Mouse (Mus musculus): ENCODE data around the gene Apoa1. TPM values are rescaled to one million over a fixed set of nuclear protein-coding genes. Genes with fewer than 3 reads are reported as not detected.

Gene Apoa1
- polyA plus RNA-seq, 1 experiment, result 0.22 TPM

GRCm38 (mm10) chr9:46235596-46235648, 7.0 kb downstream of the Apoa1 start, which contains the start of gene Apoc3:
Gene Apoc3, minus strand, starts transcription at chr9:46235636.
- Histone ChIP-seq H3K4me1 (ENCODE audit: control insufficient read depth, insufficient read depth, insufficient read length) (no peaks in the 10 kb centered on the region), H3K4me3 (ENCODE audit: extremely low read depth, insufficient read depth, insufficient read length) (no peak within 1 kb of the TSS), H3K36me3 (ENCODE audit: control insufficient read depth, insufficient read depth, low read length) (no peaks in the 10 kb centered on the region), H3K27ac (ENCODE audit: insufficient read depth, low read length) (no peak within 1 kb of the TSS), H3K27me3 (ENCODE audit: control insufficient read depth, insufficient read depth, low read length) (no peaks in the 10 kb centered on the region)
- no peak for DNase-seq (ENCODE audit: low read depth in 1 of 2, low spot score in 2 of 2)
- TF ChIP-seq POLR2A (IDR thresholded peaks at IDR 0.05; ENCODE audit: low read depth, low read length) (no peak), CTCF (IDR thresholded peaks at IDR 0.05; ENCODE audit: extremely low read depth, insufficient read depth, insufficient read length, insufficient replicate concordance) (no peak)

GRCm38 (mm10) chr9:46235649-46236048, 7.3 kb downstream of the Apoa1 start:
- no peak for DNase-seq (ENCODE audit: low read depth in 1 of 2, low spot score in 2 of 2)
- Histone ChIP-seq H3K4me3 (ENCODE audit: extremely low read depth, insufficient read depth, insufficient read length) (no peak overlapping the region), H3K4me1 (ENCODE audit: control insufficient read depth, insufficient read depth, insufficient read length) (no peaks in the 10 kb centered on the region), H3K27me3 (ENCODE audit: control insufficient read depth, insufficient read depth, low read length) (no peaks in the 10 kb centered on the region), H3K27ac (ENCODE audit: insufficient read depth, low read length) (no peak overlapping the region), H3K36me3 (ENCODE audit: control insufficient read depth, insufficient read depth, low read length) (no peaks in the 10 kb centered on the region)
- TF ChIP-seq CTCF (IDR thresholded peaks at IDR 0.05; ENCODE audit: extremely low read depth, insufficient read depth, insufficient read length, insufficient replicate concordance) (no peak), POLR2A (IDR thresholded peaks at IDR 0.05; ENCODE audit: low read depth, low read length) (no peak)
- 91% methylated on average over 4 of the region's 4 CpGs for WGBS

GRCm38 (mm10) chr9:46238850-46239249, 10.5 kb downstream of the Apoa1 start:
- no peak for DNase-seq (ENCODE audit: low read depth in 1 of 2, low spot score in 2 of 2)
- H3K36me3 ChIP-seq (ENCODE audit: control insufficient read depth, insufficient read depth, low read length), result no peaks in the 10 kb centered on the region
- TF ChIP-seq CTCF (IDR thresholded peaks at IDR 0.05; ENCODE audit: extremely low read depth, insufficient read depth, insufficient read length, insufficient replicate concordance) (no peak), POLR2A (IDR thresholded peaks at IDR 0.05; ENCODE audit: low read depth, low read length) (no peak)
- no peak overlapping the region for H3K27ac ChIP-seq (ENCODE audit: insufficient read depth, low read length)
- no peak overlapping the region for H3K4me3 ChIP-seq (ENCODE audit: extremely low read depth, insufficient read depth, insufficient read length)
- H3K4me1 ChIP-seq (ENCODE audit: control insufficient read depth, insufficient read depth, insufficient read length), result no peaks in the 10 kb centered on the region
- WGBS, result 86% methylated on average over 7 of the region's 7 CpGs
- H3K27me3 ChIP-seq (ENCODE audit: control insufficient read depth, insufficient read depth, low read length), result no peaks in the 10 kb centered on the region

- Histone ChIP-seq H3K36me3 (ENCODE audit: control insufficient read depth, insufficient read depth, low read length) (no peaks in the 10 kb centered on the region), H3K27ac (ENCODE audit: insufficient read depth, low read length) (no peak within 1 kb of the TSS), H3K4me3 (ENCODE audit: extremely low read depth, insufficient read depth, insufficient read length) (no peak within 1 kb of the TSS), H3K27me3 (ENCODE audit: control insufficient read depth, insufficient read depth, low read length) (no peaks in the 10 kb centered on the region), H3K4me1 (ENCODE audit: control insufficient read depth, insufficient read depth, insufficient read length) (no peaks in the 10 kb centered on the region)
- DNase-seq (ENCODE audit: low read depth in 1 of 2, low spot score in 2 of 2), result no peak
- no peak for TF ChIP-seq CTCF (IDR thresholded peaks at IDR 0.05; ENCODE audit: extremely low read depth, insufficient read depth, insufficient read length, insufficient replicate concordance)
- no peak for TF ChIP-seq POLR2A (IDR thresholded peaks at IDR 0.05; ENCODE audit: low read depth, low read length)
- 70% methylated on average over 7 of the region's 7 CpGs for WGBS
These were observed 12.3 kb downstream of the Apoa1 start, which contains the start of gene Apoa4 for GRCm38 (mm10) chr9:46240526-46241153. Gene Apoa4, plus strand, starts transcription at chr9:46240696.

GRCm38 (mm10) chr9:46241818-46242217, 13.4 kb downstream of the Apoa1 start:
- TF ChIP-seq POLR2A (IDR thresholded peaks at IDR 0.05; ENCODE audit: low read depth, low read length), result no peak
- no peak for TF ChIP-seq CTCF (IDR thresholded peaks at IDR 0.05; ENCODE audit: extremely low read depth, insufficient read depth, insufficient read length, insufficient replicate concordance)
- no peak for DNase-seq (ENCODE audit: low read depth in 1 of 2, low spot score in 2 of 2)
- Histone ChIP-seq H3K27ac (ENCODE audit: insufficient read depth, low read length) (no peak overlapping the region), H3K4me3 (ENCODE audit: extremely low read depth, insufficient read depth, insufficient read length) (no peak overlapping the region), H3K4me1 (ENCODE audit: control insufficient read depth, insufficient read depth, insufficient read length) (no peaks in the 10 kb centered on the region), H3K27me3 (ENCODE audit: control insufficient read depth, insufficient read depth, low read length) (no peaks in the 10 kb centered on the region), H3K36me3 (ENCODE audit: control insufficient read depth, insufficient read depth, low read length) (no peaks in the 10 kb centered on the region)
- WGBS, result 85% methylated on average over 2 of the region's 2 CpGs

- 68% methylated on average over 4 of the region's 4 CpGs for WGBS
- Histone ChIP-seq H3K27ac (ENCODE audit: insufficient read depth, low read length) (no peak overlapping the region), H3K4me1 (ENCODE audit: control insufficient read depth, insufficient read depth, insufficient read length) (no peaks in the 10 kb centered on the region), H3K4me3 (ENCODE audit: extremely low read depth, insufficient read depth, insufficient read length) (no peak overlapping the region), H3K36me3 (ENCODE audit: control insufficient read depth, insufficient read depth, low read length) (no peaks in the 10 kb centered on the region), H3K27me3 (ENCODE audit: control insufficient read depth, insufficient read depth, low read length) (no peaks in the 10 kb centered on the region)
- DNase-seq (ENCODE audit: low read depth in 1 of 2, low spot score in 2 of 2), result no peak
- TF ChIP-seq POLR2A (IDR thresholded peaks at IDR 0.05; ENCODE audit: low read depth, low read length) (no peak), CTCF (IDR thresholded peaks at IDR 0.05; ENCODE audit: extremely low read depth, insufficient read depth, insufficient read length, insufficient replicate concordance) (no peak)
These were observed 14.7 kb downstream of the Apoa1 start for GRCm38 (mm10) chr9:46243122-46243521.

- Histone ChIP-seq H3K4me3 (ENCODE audit: extremely low read depth, insufficient read depth, insufficient read length) (no peak overlapping the region), H3K27ac (ENCODE audit: insufficient read depth, low read length) (no peak overlapping the region), H3K4me1 (ENCODE audit: control insufficient read depth, insufficient read depth, insufficient read length) (no peaks in the 10 kb centered on the region), H3K27me3 (ENCODE audit: control insufficient read depth, insufficient read depth, low read length) (no peaks in the 10 kb centered on the region), H3K36me3 (ENCODE audit: control insufficient read depth, insufficient read depth, low read length) (no peaks in the 10 kb centered on the region)
- DNase-seq (ENCODE audit: low read depth in 1 of 2, low spot score in 2 of 2), result no peak
- WGBS, result 76% methylated on average over 8 of the region's 8 CpGs
- no peak for TF ChIP-seq POLR2A (IDR thresholded peaks at IDR 0.05; ENCODE audit: low read depth, low read length)
- no peak for TF ChIP-seq CTCF (IDR thresholded peaks at IDR 0.05; ENCODE audit: extremely low read depth, insufficient read depth, insufficient read length, insufficient replicate concordance)
These were observed 15.2 kb downstream of the Apoa1 start for GRCm38 (mm10) chr9:46243584-46243983.

Measured in spleen, adult 2 months (tissue).